ENCODE assay signal across 24 mouse cellular contexts in the genomic region with DNA sequence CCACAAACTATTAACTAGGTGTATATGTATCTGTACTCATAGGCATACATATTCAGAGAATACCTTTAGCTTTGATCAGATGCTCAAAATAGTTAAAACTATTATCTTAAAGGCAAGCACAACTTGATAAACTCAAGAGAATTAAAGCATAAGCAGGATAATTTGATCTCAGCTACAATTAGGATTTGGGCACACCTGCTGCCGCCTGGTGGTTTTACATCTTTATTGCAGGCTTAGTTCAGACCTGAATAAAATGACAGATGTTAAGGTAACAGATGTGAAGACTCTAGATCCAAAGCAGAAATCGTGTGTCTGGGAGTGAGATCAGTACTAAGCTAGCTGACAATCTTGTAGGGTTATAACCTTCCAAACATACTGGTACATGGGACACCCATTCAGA. TPM values are rescaled to one million over a fixed set of nuclear protein-coding genes. Genes with fewer than 3 reads are reported as not detected.
A peak's percentile ranks its signal among the peaks of the same experiment; 100 is the strongest.
DNase-seq lines count a peak whose midpoint lies in the region; ATAC-seq and TF ChIP-seq lines count a peak whose summit lies in the region.
"Had no signal": no experiment of that assay in that cellular context is flagged by ENCODE, and none has a peak within 500 bp of the region (broad histone marks: within the 10 kb centered on the region; RNA-seq: fewer than 3 reads in every experiment).

No protein-coding gene starts in this region.

- H3K27me3 ChIP-seq in embryonic facial prominence, embryonic 11.5 days (ENCODE audit: control insufficient read depth, insufficient read depth, low read length), result no peaks in the 10 kb centered on the region
- H3K27me3 ChIP-seq in embryonic facial prominence, embryonic 10.5 days (replicated peaks; ENCODE audit: low read depth, poor library complexity, severe bottlenecking), result no peaks in the 10 kb centered on the region
- no peaks in the 10 kb centered on the region for H3K27me3 ChIP-seq in kidney, postnatal 0 days (ENCODE audit: insufficient read depth, low read length)
- H3K27me3 ChIP-seq: hindbrain, embryonic 12.5 days; limb, embryonic 13.5 days had no signal

- DNase-seq in embryonic facial prominence, embryonic 11.5 days (ENCODE audit: low spot score), result peak; percentile 14
- DNase-seq in embryonic facial prominence, embryonic 10.5 days (ENCODE audit: low spot score), result no peak
- no peak for DNase-seq in kidney, postnatal 0 days (ENCODE audit: low spot score)
- no peak for DNase-seq in kidney, postnatal 25 days
- DNase-seq in 416B (ENCODE audit: low read depth) (peak; percentile 1), R1 (ENCODE audit: low read depth, low spot score) (peak; percentile 55)
- DNase-seq in embryo, embryonic 11 days, result no peak
- DNase-seq in frontal cortex, adult 2 months (ENCODE audit: extremely low spot score in 1 of 2, low spot score in 1 of 2), result no peak
- DNase-seq: adrenal gland, postnatal 14 days; cerebellum, adult 11 months; cerebellum, postnatal 14 days; forebrain, postnatal 0 days; heart, adult 18-20 months; kidney, adult 9 months; kidney, postnatal 4 days; right cerebral cortex, postnatal 4 days had no signal

- H3K9ac ChIP-seq in embryonic facial prominence, embryonic 11.5 days (replicated peaks; ENCODE audit: low read length), result no peak overlapping the region
- no peak overlapping the region for H3K9ac ChIP-seq in kidney, postnatal 0 days (ENCODE audit: low read depth, low read length)
- H3K9ac ChIP-seq: forebrain, postnatal 0 days; hindbrain, embryonic 12.5 days; limb, embryonic 13.5 days; liver, embryonic 14.5 days had no signal

- no peak overlapping the region for H3K4me2 ChIP-seq in embryonic facial prominence, embryonic 11.5 days (ENCODE audit: low read depth, low read length)
- no peak overlapping the region for H3K4me2 ChIP-seq in kidney, postnatal 0 days (ENCODE audit: low read length)
- H3K4me2 ChIP-seq: hindbrain, embryonic 12.5 days; limb, embryonic 13.5 days had no signal

- ATAC-seq in embryonic facial prominence, embryonic 11.5 days (replicated peaks; ENCODE audit: insufficient number of reproducible peaks, low FRiP score, low TSS enrichment, low read depth), result no peak
- ATAC-seq in kidney, postnatal 0 days (replicated peaks; ENCODE audit: low FRiP score, low read depth), result no peak
- ATAC-seq: activated CD4-positive, CD25-positive, alpha-beta regulatory T cell, adult 4 months; CD4-positive, CD25-positive, alpha-beta regulatory T cell, adult 4 months; forebrain, postnatal 0 days; inflammation-experienced regulatory T-cells, adult 6 months; midbrain, embryonic 16.5 days had no signal

- H3K4me1 ChIP-seq in embryonic facial prominence, embryonic 11.5 days (ENCODE audit: control insufficient read depth, insufficient read depth, low read length), result no peaks in the 10 kb centered on the region; the same call in 1 of the 2 replicates
- 0 out of 2 replicates have a peak, but pooled peaks cover 5% of the 10 kb centered on the region for H3K4me1 ChIP-seq in embryonic facial prominence, embryonic 10.5 days
- H3K4me1 ChIP-seq in kidney, postnatal 0 days (replicated peaks; ENCODE audit: insufficient read depth, low read length), result no peaks in the 10 kb centered on the region
- H3K4me1 ChIP-seq: hindbrain, embryonic 12.5 days had no signal

- no peaks in the 10 kb centered on the region for H3K36me3 ChIP-seq in embryonic facial prominence, embryonic 11.5 days (replicated peaks; ENCODE audit: control insufficient read depth, insufficient read depth, low read depth, low read length)
- no peaks in the 10 kb centered on the region for H3K36me3 ChIP-seq in embryonic facial prominence, embryonic 10.5 days (replicated peaks)
- no peaks in the 10 kb centered on the region for H3K36me3 ChIP-seq in kidney, postnatal 0 days (ENCODE audit: insufficient read depth, low read length)
- H3K36me3 ChIP-seq: forebrain, embryonic 10.5 days; hindbrain, embryonic 12.5 days; limb, embryonic 13.5 days had no signal

- no peaks in the 10 kb centered on the region for H3K9me3 ChIP-seq in embryonic facial prominence, embryonic 11.5 days (replicated peaks; ENCODE audit: control insufficient read depth, low read length)
- no peaks in the 10 kb centered on the region for H3K9me3 ChIP-seq in embryonic facial prominence, embryonic 10.5 days
- no peaks in the 10 kb centered on the region for H3K9me3 ChIP-seq in kidney, postnatal 0 days (replicated peaks; ENCODE audit: low read length)
- H3K9me3 ChIP-seq: forebrain, embryonic 10.5 days; hindbrain, embryonic 12.5 days; limb, embryonic 13.5 days had no signal

- TF ChIP-seq CTCF in kidney, postnatal 0 days (IDR thresholded peaks at IDR 0.05; ENCODE audit: low read depth), result peak; percentile 21; the same call in 1 of the 2 replicates

- no peak overlapping the region for H3K27ac ChIP-seq in embryonic facial prominence, embryonic 11.5 days (replicated peaks; ENCODE audit: low read depth, low read length)
- H3K27ac ChIP-seq in embryonic facial prominence, embryonic 10.5 days (replicated peaks), result no peak overlapping the region
- H3K27ac ChIP-seq in kidney, postnatal 0 days, result no peak overlapping the region
- H3K27ac ChIP-seq: hindbrain, embryonic 12.5 days; limb, embryonic 13.5 days; liver, embryonic 14.5 days had no signal

- no peak overlapping the region for H3K4me3 ChIP-seq in embryonic facial prominence, embryonic 11.5 days (ENCODE audit: low read depth, low read length)
- no peak overlapping the region for H3K4me3 ChIP-seq in embryonic facial prominence, embryonic 10.5 days
- H3K4me3 ChIP-seq in kidney, postnatal 0 days (replicated peaks; ENCODE audit: low read depth, low read length), result no peak overlapping the region
- H3K4me3 ChIP-seq: forebrain, embryonic 10.5 days; hindbrain, embryonic 12.5 days; limb, embryonic 13.5 days had no signal

- WGBS in embryonic facial prominence, embryonic 11.5 days, result 66% methylated on average over 2 of the region's 2 CpGs
- WGBS in embryonic facial prominence, embryonic 10.5 days, result 60% methylated on average over 2 of the region's 2 CpGs
- WGBS in kidney, postnatal 0 days, result 69% methylated on average over 2 of the region's 2 CpGs

RNA-seq across cellular contexts. Expression of gene Shisa6, which starts 24.8 kb away (rescaled TPM):
- 0.53 and 0.67 TPM in 2 replicates for polyA plus RNA-seq in embryonic facial prominence, embryonic 11.5 days (2014; fragmentation: Nextera tagmentation; extraction: Ambion mirVana)
- polyA plus RNA-seq in embryonic facial prominence, embryonic 10.5 days (2016; fragmentation: Nextera tagmentation; extraction: Ambion mirVana), result 0.08 and 0.22 TPM in 2 replicates
- polyA plus RNA-seq in kidney, postnatal 0 days (2015; fragmentation: Nextera tagmentation; extraction: Ambion mirVana), result 0.04 and 0.37 TPM in 2 replicates
- polyA plus RNA-seq in frontal cortex, adult 2 months (2012; rRNA removed), result 10.2 and 10.6 TPM in 2 replicates
- polyA plus RNA-seq: activated CD4-positive, CD25-positive, alpha-beta regulatory T cell, adult 4 months; CD4-positive, CD25-positive, alpha-beta regulatory T cell, adult 4 months; inflammation-experienced regulatory T-cells, adult 6 months had no signal

Comparison
In these comparisons a context has a peak if more than half of its experiments do, and no peak if none do; other contexts are left out.
1. DNase-seq: peak in embryonic facial prominence, embryonic 11.5 days (single experiment), 416B (single experiment) and R1 (single experiment); none in embryonic facial prominence, embryonic 10.5 days (single experiment), kidney, postnatal 0 days (single experiment), kidney, postnatal 25 days (0 of 2), embryo, embryonic 11 days (single experiment) and frontal cortex, adult 2 months (0 of 2).